8 mouse cellular contexts compared by ENCODE assay signal in genomic region chr2:90747131-90747530, GRCm38 (mm10). TPM values are rescaled to one million over a fixed set of nuclear protein-coding genes. Genes with fewer than 3 reads are reported as not detected.
DNase-seq lines count a peak whose midpoint lies in the region; ATAC-seq and TF ChIP-seq lines count a peak whose summit lies in the region.

No protein-coding gene starts in this region.

- peak overlapping the region; percentile 87 for H3K4me3 ChIP-seq in heart, embryonic 11.5 days (ENCODE audit: low read depth, low read length)
- H3K4me3 ChIP-seq in G1E (ENCODE audit: low read depth, low read length) = peak overlapping the region; percentile 92; the same call in 1 of the 2 replicates
- peak overlapping the region; percentile 95 for H3K4me3 ChIP-seq in hindbrain, embryonic 12.5 days
- H3K4me3 ChIP-seq in midbrain, embryonic 12.5 days = peak overlapping the region; percentile 86

- no peak for DNase-seq in heart, postnatal 36 days
- no peak for DNase-seq in G1E (ENCODE audit: low spot score)
- DNase-seq in retina, embryonic 14.5 days (ENCODE audit: low spot score) = no peak
- no peak for DNase-seq in urinary bladder, adult 18-20 months (ENCODE audit: low spot score in 2 of 2)
- DNase-seq in gastrocnemius, postnatal 4 days (ENCODE audit: low spot score in 2 of 2) = no peak

- 92% methylated on average over 10 of the region's 10 CpGs for WGBS in heart, embryonic 11.5 days (ENCODE audit: insufficient replicate concordance)
- 94% methylated on average over 10 of the region's 10 CpGs for WGBS in hindbrain, embryonic 12.5 days
- WGBS in midbrain, embryonic 12.5 days = 92% methylated on average over 10 of the region's 10 CpGs

- TF ChIP-seq CTCF in G1E (IDR thresholded peaks at IDR 0.05; ENCODE audit: low read depth, low read length) = no peak

- H3K27me3 ChIP-seq in heart, embryonic 11.5 days (ENCODE audit: control insufficient read depth, insufficient read depth, low read length) = no peaks in the 10 kb centered on the region
- H3K27me3 ChIP-seq in G1E (ENCODE audit: insufficient read depth, low read length) = no peaks in the 10 kb centered on the region
- H3K27me3 ChIP-seq in hindbrain, embryonic 12.5 days = no peaks in the 10 kb centered on the region
- no peaks in the 10 kb centered on the region for H3K27me3 ChIP-seq in midbrain, embryonic 12.5 days

- no peak overlapping the region for H3K27ac ChIP-seq in heart, embryonic 11.5 days (ENCODE audit: low read depth, low read length)
- no peak overlapping the region for H3K27ac ChIP-seq in hindbrain, embryonic 12.5 days
- H3K27ac ChIP-seq in midbrain, embryonic 12.5 days (replicated peaks) = no peak overlapping the region

- peaks cover 16% of the 10 kb centered on the region for H3K36me3 ChIP-seq in heart, embryonic 11.5 days (ENCODE audit: control insufficient read depth, insufficient read depth, low read length)
- peaks cover 40% of the 10 kb centered on the region for H3K36me3 ChIP-seq in G1E (replicated peaks)
- peaks cover 33% of the 10 kb centered on the region for H3K36me3 ChIP-seq in hindbrain, embryonic 12.5 days
- H3K36me3 ChIP-seq in midbrain, embryonic 12.5 days = peaks cover 35% of the 10 kb centered on the region

- ATAC-seq in heart, embryonic 11.5 days (replicated peaks; ENCODE audit: insufficient number of reproducible peaks, low FRiP score, low TSS enrichment) = no peak
- ATAC-seq in G1E (ENCODE audit: extremely low read depth, insufficient number of reproducible peaks, low FRiP score, poor library complexity, severe bottlenecking) = no peak
- ATAC-seq in hindbrain, embryonic 12.5 days (ENCODE audit: low FRiP score) = no peak
- no peak for ATAC-seq in midbrain, embryonic 12.5 days (ENCODE audit: low FRiP score, low read depth)

- no peaks in the 10 kb centered on the region for H3K9me3 ChIP-seq in heart, embryonic 11.5 days (replicated peaks; ENCODE audit: control insufficient read depth, low read length)
- no peaks in the 10 kb centered on the region; the same call in 1 of the 2 replicates for H3K9me3 ChIP-seq in G1E (replicated peaks)
- H3K9me3 ChIP-seq in hindbrain, embryonic 12.5 days (replicated peaks) = no peaks in the 10 kb centered on the region
- H3K9me3 ChIP-seq in midbrain, embryonic 12.5 days = no peaks in the 10 kb centered on the region

- peaks cover 8% of the 10 kb centered on the region; the same call in 1 of the 2 replicates for H3K4me1 ChIP-seq in heart, embryonic 11.5 days (ENCODE audit: control insufficient read depth, insufficient read depth, low read length)
- peaks cover 39% of the 10 kb centered on the region for H3K4me1 ChIP-seq in G1E (ENCODE audit: insufficient read depth, low read depth, low read length)
- H3K4me1 ChIP-seq in hindbrain, embryonic 12.5 days = peaks cover 28% of the 10 kb centered on the region
- H3K4me1 ChIP-seq in midbrain, embryonic 12.5 days = peaks cover 29% of the 10 kb centered on the region

- H3K4me2 ChIP-seq in heart, embryonic 11.5 days = peak overlapping the region; percentile 92
- H3K4me2 ChIP-seq in hindbrain, embryonic 12.5 days (replicated peaks) = peak overlapping the region; percentile 88
- H3K4me2 ChIP-seq in midbrain, embryonic 12.5 days (replicated peaks) = peak overlapping the region; percentile 54

- intact Hi-C loops in heart, postnatal 36 days (cut with DNase I) = loop anchor here (5.0 kb wide), 1 partner anchor 100 kb away; the partner anchor contains the start of gene Mtch2

- peak overlapping the region; percentile 92; the same call in 1 of the 2 replicates for H3K9ac ChIP-seq in heart, embryonic 11.5 days (ENCODE audit: low read depth, low read length)
- peak overlapping the region; percentile 97; the same call in 1 of the 2 replicates for H3K9ac ChIP-seq in hindbrain, embryonic 12.5 days
- H3K9ac ChIP-seq in midbrain, embryonic 12.5 days (replicated peaks) = 0 out of 2 replicates have a peak overlapping the region, but pooled peaks have one; percentile 98

RNA-seq across cellular contexts. Expression of gene Fnbp4, which starts 2.0 kb away (rescaled TPM):
- polyA plus RNA-seq in heart, embryonic 11.5 days (2014; fragmentation: Nextera tagmentation; extraction: Ambion mirVana) = 62.3 and 73.4 TPM in 2 replicates
- total RNA-seq in heart, postnatal 36 days (2021) = 10 to 100 TPM; 13.4 to 16.5 TPM
- total RNA-seq in G1E (2014; fragmentation: Nextera tagmentation) (146 and 173 TPM in 2 replicates), G1E (2017) (131 and 156 TPM in 2 replicates)
- 61.1 and 64.5 TPM in 2 replicates for polyA plus RNA-seq in G1E (2012)
- 150 and 168 TPM in 2 replicates for polyA plus RNA-seq in hindbrain, embryonic 12.5 days (2016; fragmentation: Nextera tagmentation; extraction: Ambion mirVana)
- 166 and 169 TPM in 2 replicates for polyA plus RNA-seq in midbrain, embryonic 12.5 days (2016; fragmentation: Nextera tagmentation; extraction: Ambion mirVana)
- total RNA-seq in gastrocnemius, postnatal 4 days (2021) = 10 to 100 TPM; 38.6 to 51.3 TPM

RNA-seq across cellular contexts. Expression of gene Agbl2, which starts 35.4 kb away (rescaled TPM):
- 1.1 and 1.2 TPM in 2 replicates for polyA plus RNA-seq in heart, embryonic 11.5 days (2014; fragmentation: Nextera tagmentation; extraction: Ambion mirVana)
- 1 to 10 TPM in 1 of 2 experiments, under 1 TPM in 1; 1.00 to 1.0 TPM for total RNA-seq in heart, postnatal 36 days (2021)
- total RNA-seq in G1E (2014; fragmentation: Nextera tagmentation) = not detected in 2 replicates
- 0.11 TPM in 1 of 2 replicates, not detected in the other for total RNA-seq in G1E (2017)
- not detected in 2 replicates for polyA plus RNA-seq in G1E (2012)
- polyA plus RNA-seq in hindbrain, embryonic 12.5 days (2016; fragmentation: Nextera tagmentation; extraction: Ambion mirVana) = 1.4 and 2.1 TPM in 2 replicates
- 0.25 and 0.41 TPM in 2 replicates for polyA plus RNA-seq in midbrain, embryonic 12.5 days (2016; fragmentation: Nextera tagmentation; extraction: Ambion mirVana)
- under 1 TPM; 0.34 to 0.83 TPM for total RNA-seq in gastrocnemius, postnatal 4 days (2021)
